Mouse (Mus musculus) stomach, embryonic 15.5 days (tissue): ENCODE measurements around the gene Wdsub1. TPM values are rescaled to one million over a fixed set of nuclear protein-coding genes. Genes with fewer than 3 reads are reported as not detected.

Experiments
- ATAC-seq: fragments of 200-750 bp; cut with Nextera tagmentation; 2 replicates; pipeline ENCODE4 v1.8.0; 2017; ENCODE audit warnings: low read depth, moderate number of reproducible peaks, moderate TSS enrichment; ENCODE audit not compliant: insufficient read depth, low FRiP score
- H3K27ac ChIP-seq: fragments of 300-500 bp; sonication (generic); 2 replicates; pipeline ENCODE4 v1.5.1; 2015; ENCODE audit warnings: mild to moderate bottlenecking, inconsistent platforms
- H3K27me3 ChIP-seq: fragments of 300-500 bp; sonication (generic); replicated peaks from 2 replicates; pipeline ENCODE4 v1.6.1; 2015; ENCODE audit warnings: inconsistent platforms
- H3K36me3 ChIP-seq: fragments of 300-500 bp; sonication (generic); 2 replicates; pipeline ENCODE4 v1.6.1; 2015; ENCODE audit warnings: inconsistent platforms
- H3K4me1 ChIP-seq: fragments of 300-500 bp; sonication (generic); 2 replicates; pipeline ENCODE4 v1.6.1; 2015; ENCODE audit warnings: inconsistent platforms
- H3K4me2 ChIP-seq: fragments of 300-500 bp; sonication (generic); 2 replicates; pipeline ENCODE4 v1.6.1; 2015; ENCODE audit warnings: mild to moderate bottlenecking, inconsistent platforms
- H3K4me3 ChIP-seq: fragments of 300-500 bp; sonication (generic); replicated peaks from 2 replicates; pipeline ENCODE4 v1.5.1; 2015; ENCODE audit warnings: inconsistent platforms
- H3K9ac ChIP-seq: fragments of 300-500 bp; sonication (generic); 2 replicates; pipeline ENCODE4 v1.6.1; 2015; ENCODE audit warnings: inconsistent platforms
- H3K9me3 ChIP-seq: fragments of 300-500 bp; sonication (generic); 2 replicates; pipeline ENCODE4 v1.6.1; 2016; ENCODE audit warnings: inconsistent platforms
- WGBS: fragments of 180-500 bp; shearing (Covaris S2); methylation state at CpG from one replicate; pipeline ENCODE4 v1.1.7; 2015; 5-methylcytosine and 5-hydroxymethylcytosine counted together
- polyA plus RNA-seq: library from polyadenylated mRNA; unstranded; fragments of >200 nt; fragmentation: Nextera tagmentation; extraction: Ambion mirVana; gene quantifications from 2 replicates; pipeline ENCODE4 v1.2.1, GENCODE M21; 2015

The Wdsub1 gene
- polyA plus RNA-seq, 1 experiment from 2014 or later = 30.0 TPM

GRCm38 (mm10) chr2:59841189-59841939 lies 41.0 kb downstream of the Wdsub1 start:
- 57% methylated on average over 12 of the region's 12 CpGs for WGBS
- peak overlapping the region; percentile 33; the same call in 1 of the 2 replicates for H3K4me2 ChIP-seq
- no peaks in the 10 kb centered on the region for H3K9me3 ChIP-seq
- H3K27me3 ChIP-seq = no peaks in the 10 kb centered on the region
- peak; percentile 69; the same call in 1 of the 2 replicates for ATAC-seq
- no peak overlapping the region for H3K4me3 ChIP-seq
- peak overlapping the region; percentile 87 for H3K27ac ChIP-seq
- H3K9ac ChIP-seq = no peak overlapping the region
- H3K4me1 ChIP-seq = peaks cover 3% of the 10 kb centered on the region; the same call in 1 of the 2 replicates
- H3K36me3 ChIP-seq = peaks cover 28% of the 10 kb centered on the region

- no peak for ATAC-seq
- no peaks in the 10 kb centered on the region for H3K27me3 ChIP-seq
- no peak overlapping the region for H3K4me3 ChIP-seq
- no peak overlapping the region for H3K4me2 ChIP-seq
- H3K27ac ChIP-seq = no peak overlapping the region
- H3K36me3 ChIP-seq = peaks cover 33% of the 10 kb centered on the region
- no peaks in the 10 kb centered on the region for H3K9me3 ChIP-seq
- peaks cover 3% of the 10 kb centered on the region; the same call in 1 of the 2 replicates for H3K4me1 ChIP-seq
- WGBS = 55% methylated on average over 4 of the region's 4 CpGs
- no peak overlapping the region for H3K9ac ChIP-seq
These were observed 42.2 kb downstream of the Wdsub1 start for GRCm38 (mm10) chr2:59840191-59840590.

GRCm38 (mm10) chr2:59839755-59840154 lies 42.6 kb downstream of the Wdsub1 start:
- Histone ChIP-seq H3K27me3 (no peaks in the 10 kb centered on the region), H3K9ac (no peak overlapping the region), H3K27ac (no peak overlapping the region), H3K4me1 (peaks cover 3% of the 10 kb centered on the region; the same call in 1 of the 2 replicates), H3K9me3 (no peaks in the 10 kb centered on the region), H3K4me2 (no peak overlapping the region), H3K4me3 (no peak overlapping the region), H3K36me3 (peaks cover 38% of the 10 kb centered on the region)
- 85% methylated on average over 2 of the region's 2 CpGs for WGBS
- no peak for ATAC-seq

GRCm38 (mm10) chr2:59838825-59839224 lies 43.6 kb downstream of the Wdsub1 start:
- no peak overlapping the region for H3K4me3 ChIP-seq
- ATAC-seq = no peak
- H3K36me3 ChIP-seq = peaks cover 45% of the 10 kb centered on the region
- H3K27ac ChIP-seq = no peak overlapping the region
- H3K9me3 ChIP-seq = no peaks in the 10 kb centered on the region
- no peak overlapping the region for H3K9ac ChIP-seq
- no peak overlapping the region for H3K4me2 ChIP-seq
- WGBS = 74% methylated on average over 8 of the region's 8 CpGs
- H3K4me1 ChIP-seq = peaks cover 3% of the 10 kb centered on the region; the same call in 1 of the 2 replicates
- H3K27me3 ChIP-seq = no peaks in the 10 kb centered on the region

GRCm38 (mm10) chr2:59831831-59832230 lies 50.6 kb downstream of the Wdsub1 start:
- no peak overlapping the region for H3K4me2 ChIP-seq
- H3K9me3 ChIP-seq = no peaks in the 10 kb centered on the region
- WGBS = 79% methylated on average over 7 of the region's 7 CpGs
- H3K36me3 ChIP-seq = peaks cover 21% of the 10 kb centered on the region
- no peak for ATAC-seq
- H3K4me1 ChIP-seq = peaks cover 20% of the 10 kb centered on the region
- no peak overlapping the region for H3K9ac ChIP-seq
- H3K4me3 ChIP-seq = no peak overlapping the region
- no peaks in the 10 kb centered on the region for H3K27me3 ChIP-seq
- no peak overlapping the region for H3K27ac ChIP-seq

GRCm38 (mm10) chr2:59830940-59831339 lies 51.5 kb downstream of the Wdsub1 start:
- H3K4me3 ChIP-seq = no peak overlapping the region
- peaks cover 14% of the 10 kb centered on the region for H3K36me3 ChIP-seq
- H3K9ac ChIP-seq = no peak overlapping the region
- no peak for ATAC-seq
- H3K9me3 ChIP-seq = no peaks in the 10 kb centered on the region
- no peak overlapping the region for H3K27ac ChIP-seq
- 81% methylated on average over 5 of the region's 5 CpGs for WGBS
- H3K4me1 ChIP-seq = peaks cover 20% of the 10 kb centered on the region
- H3K27me3 ChIP-seq = no peaks in the 10 kb centered on the region
- no peak overlapping the region for H3K4me2 ChIP-seq

GRCm38 (mm10) chr2:59830151-59830550 lies 52.2 kb downstream of the Wdsub1 start:
- no peak overlapping the region for H3K4me3 ChIP-seq
- no peaks in the 10 kb centered on the region for H3K27me3 ChIP-seq
- whole genome bisulfite sequencing = 36% methylated on average over 9 of the region's 9 CpGs
- H3K9me3 ChIP-seq = no peaks in the 10 kb centered on the region
- H3K4me1 ChIP-seq = peaks cover 20% of the 10 kb centered on the region
- no peak overlapping the region for H3K27ac ChIP-seq
- ATAC-seq = peak; percentile 5; the same call in 1 of the 2 replicates
- no peak overlapping the region for H3K4me2 ChIP-seq
- H3K9ac ChIP-seq = no peak overlapping the region
- peaks cover 11% of the 10 kb centered on the region for H3K36me3 ChIP-seq

GRCm38 (mm10) chr2:59829718-59830117 lies 52.7 kb downstream of the Wdsub1 start:
- no peak overlapping the region for H3K9ac ChIP-seq
- ATAC-seq = no peak
- H3K27me3 ChIP-seq = no peaks in the 10 kb centered on the region
- H3K36me3 ChIP-seq = peaks cover 7% of the 10 kb centered on the region; the same call in 1 of the 2 replicates
- no peaks in the 10 kb centered on the region for H3K9me3 ChIP-seq
- H3K27ac ChIP-seq = peak overlapping the region; percentile 68; the same call in 1 of the 2 replicates
- H3K4me3 ChIP-seq = no peak overlapping the region
- H3K4me2 ChIP-seq = no peak overlapping the region
- H3K4me1 ChIP-seq = peaks cover 20% of the 10 kb centered on the region
- 73% methylated on average over 7 of the region's 7 CpGs for WGBS

GRCm38 (mm10) chr2:59828777-59829508 lies 53.4 kb downstream of the Wdsub1 start:
- Histone ChIP-seq H3K9me3 (no peaks in the 10 kb centered on the region), H3K4me2 (no peak overlapping the region), H3K27ac (peak overlapping the region; percentile 68), H3K9ac (no peak overlapping the region), H3K4me1 (peaks cover 20% of the 10 kb centered on the region), H3K4me3 (no peak overlapping the region), H3K36me3 (0 out of 2 replicates have a peak, but pooled peaks cover 2% of the 10 kb centered on the region), H3K27me3 (no peaks in the 10 kb centered on the region)
- WGBS = 15% methylated on average over 14 of the region's 14 CpGs
- peak; percentile 30; the same call in 1 of the 2 replicates for ATAC-seq

GRCm38 (mm10) chr2:59828103-59828655 lies 54.2 kb downstream of the Wdsub1 start:
- WGBS = 65% methylated on average over 11 of the region's 11 CpGs
- ATAC-seq = no peak

GRCm38 (mm10) chr2:59825380-59825779 lies 57.0 kb downstream of the Wdsub1 start:
- WGBS = 82% methylated on average over 4 of the region's 4 CpGs
- no peak overlapping the region for H3K9ac ChIP-seq
- 0 out of 2 replicates have a peak, but pooled peaks cover 2% of the 10 kb centered on the region for H3K36me3 ChIP-seq
- H3K4me3 ChIP-seq = no peak overlapping the region
- H3K27me3 ChIP-seq = no peaks in the 10 kb centered on the region
- no peaks in the 10 kb centered on the region for H3K9me3 ChIP-seq
- H3K4me2 ChIP-seq = no peak overlapping the region
- peaks cover 19% of the 10 kb centered on the region for H3K4me1 ChIP-seq
- H3K27ac ChIP-seq = no peak overlapping the region
- ATAC-seq = no peak

More at GRCm38 (mm10) chr2:59828103-59828655, 54.2 kb downstream of the Wdsub1 start:
- Histone ChIP-seq H3K9me3 (no peaks in the 10 kb centered on the region), H3K4me3 (no peak overlapping the region), H3K4me2 (no peak overlapping the region), H3K27ac (no peak overlapping the region), H3K27me3 (no peaks in the 10 kb centered on the region), H3K36me3 (0 out of 2 replicates have a peak, but pooled peaks cover 2% of the 10 kb centered on the region), H3K9ac (no peak overlapping the region), H3K4me1 (peaks cover 20% of the 10 kb centered on the region)
